Mouse (Mus musculus): ENCODE data around the gene Prkcb.
A peak's percentile ranks its signal among the peaks of the same experiment; 100 is the strongest.
"Not testable (repeated sequence)": the region's sequence is repeated elsewhere in the genome, so short reads cannot be mapped to it uniquely, and the experiment has no call there.

The Prkcb gene

GRCm38 (mm10) chr7:122288605-122289242, at the start of gene Prkcb:
TSS of gene Prkcb (plus strand) at chr7:122288751.
- peak; percentile 40 for DNase-seq (ENCODE audit: low read depth, low spot score)

- no peak for DNase-seq (ENCODE audit: low read depth, low spot score)
Observed at GRCm38 (mm10) chr7:122238939-122239338, 49.6 kb upstream of the Prkcb start.

DNA sequence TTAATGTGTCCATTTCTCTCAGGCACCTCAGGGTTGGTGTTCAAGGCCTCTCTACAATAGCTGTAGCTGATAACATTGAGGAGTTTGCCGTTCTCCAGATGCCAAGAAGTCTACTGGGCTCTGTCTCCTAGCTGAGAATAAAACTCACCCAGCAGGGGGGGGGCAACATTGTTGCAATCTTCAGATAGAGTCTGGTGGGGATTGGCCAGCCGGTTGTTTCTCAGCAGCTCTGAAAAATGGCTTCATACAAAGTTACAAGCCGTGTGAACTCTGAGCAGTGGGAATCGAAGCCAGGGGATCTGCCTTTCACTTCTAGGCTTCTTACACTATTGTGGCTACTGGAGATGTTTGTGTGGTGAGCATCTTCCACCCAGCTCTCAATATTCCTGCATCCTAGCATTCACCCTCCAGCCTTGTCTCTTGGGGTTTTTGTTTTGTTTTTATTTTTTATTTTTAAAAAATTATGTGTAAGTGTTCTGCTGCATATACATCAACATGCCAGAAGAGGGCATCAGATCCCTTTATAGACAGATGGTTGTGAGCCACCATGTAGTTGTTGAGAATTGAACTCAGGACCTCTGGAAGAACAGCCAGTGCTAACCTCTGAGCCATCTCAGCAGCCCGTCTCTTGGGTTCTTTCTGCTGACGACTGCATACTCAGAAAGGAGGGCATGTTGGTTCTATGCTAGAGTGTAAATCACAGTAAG, 48.0 kb upstream of the Prkcb start:
- DNase-seq (ENCODE audit: low read depth, low spot score), result no peak

GRCm38 (mm10) chr7:122242260-122242659, 46.3 kb upstream of the Prkcb start:
- DNase-seq (ENCODE audit: low read depth, low spot score), result peak; percentile 43

GRCm38 (mm10) chr7:122242744-122243143, 45.8 kb upstream of the Prkcb start:
- not testable (repeated sequence) for DNase-seq (ENCODE audit: low read depth, low spot score)

GRCm38 (mm10) chr7:122244166-122244565, 44.4 kb upstream of the Prkcb start:
- DNase-seq (ENCODE audit: low read depth, low spot score), result no peak

GRCm38 (mm10) chr7:122244584-122244983, 44.0 kb upstream of the Prkcb start:
- no peak for DNase-seq (ENCODE audit: low read depth, low spot score)

DNA sequence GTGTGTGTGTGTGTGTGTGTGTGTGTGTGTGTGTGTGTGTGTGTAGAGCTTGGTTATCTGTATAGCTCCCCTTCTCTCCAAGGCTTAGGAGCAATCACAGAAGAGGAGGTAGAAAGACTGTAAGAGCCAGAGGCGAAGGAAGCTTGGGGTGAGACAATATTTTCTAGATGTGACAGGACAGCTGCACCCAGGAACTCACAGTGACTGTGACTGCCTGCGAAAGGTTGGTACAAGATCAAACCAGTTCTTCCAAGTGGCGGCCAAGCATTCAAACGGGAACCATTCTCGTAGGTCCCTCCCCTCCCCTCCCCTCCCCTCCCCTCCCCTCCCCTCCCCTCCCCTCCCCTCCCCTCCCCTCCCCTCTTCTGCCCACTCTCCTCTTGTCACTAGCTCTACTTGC, 42.6 kb upstream of the Prkcb start:
- no peak for DNase-seq (ENCODE audit: low read depth, low spot score)

DNA sequence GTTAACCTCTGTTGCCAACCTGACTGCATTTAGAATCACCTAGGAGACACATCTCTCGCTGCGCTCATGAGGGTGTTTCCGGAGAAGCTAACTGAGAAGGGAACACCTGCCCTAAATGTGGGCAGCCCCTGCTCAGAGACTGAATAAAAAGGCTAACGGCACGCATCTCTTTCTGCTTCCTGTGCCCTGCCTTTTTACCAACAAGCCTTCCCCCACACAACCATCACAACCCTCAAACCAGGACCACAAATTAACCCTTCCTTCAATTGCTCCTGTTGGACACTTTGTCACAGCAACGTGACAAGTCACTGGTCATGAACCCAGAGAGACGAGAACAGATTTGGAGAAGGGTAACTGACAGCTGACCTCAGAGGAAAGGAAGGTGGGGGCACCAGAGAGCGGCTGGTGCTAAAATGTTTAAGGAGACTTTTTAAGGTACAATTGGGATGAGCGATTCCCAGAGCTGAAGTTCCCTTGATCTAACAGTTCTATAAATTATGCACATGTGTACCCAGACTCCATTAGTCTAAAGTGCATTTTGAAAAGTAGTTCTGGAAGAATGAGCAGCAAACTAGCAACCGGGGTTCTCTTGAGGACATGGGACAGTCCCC, 41.2 kb upstream of the Prkcb start:
- no peak for DNase-seq (ENCODE audit: low read depth, low spot score)

DNA sequence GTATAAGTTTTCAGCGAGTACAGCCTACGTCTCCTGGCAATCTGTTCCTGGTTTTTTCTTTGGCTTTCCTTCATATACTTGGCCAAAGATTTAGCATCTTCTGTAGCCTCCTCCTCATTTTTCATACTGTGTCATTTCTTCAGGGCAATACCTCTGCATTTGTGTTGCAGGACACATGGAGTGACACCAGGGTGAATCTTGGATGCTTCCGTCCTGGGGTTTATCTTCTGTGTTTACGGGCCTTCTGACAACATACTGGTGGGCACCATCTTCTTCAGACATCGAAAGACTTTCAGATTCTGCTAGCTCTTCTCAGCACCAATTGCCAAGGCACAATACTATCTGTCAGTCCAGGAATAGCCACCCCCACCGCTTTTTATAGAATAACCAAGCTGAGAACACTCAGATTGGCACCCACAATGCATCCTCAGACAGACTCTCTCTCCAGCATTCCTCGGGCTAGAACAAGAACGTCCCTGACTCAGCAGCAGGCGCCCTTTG, 39.2 kb upstream of the Prkcb start:
- DNase-seq (ENCODE audit: low read depth, low spot score), result no peak

GRCm38 (mm10) chr7:122251197-122252011, 37.1 kb upstream of the Prkcb start:
- DNase-seq (ENCODE audit: low read depth, low spot score), result peak; percentile 49

GRCm38 (mm10) chr7:122256722-122257121, 31.8 kb upstream of the Prkcb start:
- DNase-seq (ENCODE audit: low read depth, low spot score), result no peak

DNA sequence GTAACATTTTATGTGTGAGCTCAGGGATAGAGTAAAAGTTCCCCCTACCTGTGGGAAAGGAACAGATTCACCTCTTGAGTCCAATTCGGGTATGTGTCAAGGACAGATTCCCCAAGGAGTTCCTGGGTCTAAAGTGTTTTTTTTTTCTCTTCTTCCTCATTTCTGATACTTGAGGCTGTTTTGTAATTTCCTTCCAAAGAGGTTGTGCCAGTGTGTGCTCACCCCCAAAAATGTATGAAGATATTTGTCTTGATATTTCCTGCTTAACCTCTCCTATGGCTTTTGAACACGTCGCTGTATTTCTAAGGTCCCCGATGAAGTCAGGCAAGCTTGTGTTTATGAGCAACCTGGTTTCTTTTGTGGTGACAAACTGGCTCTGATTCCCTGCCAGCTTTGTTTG, 30.0 kb upstream of the Prkcb start:
- no peak for DNase-seq (ENCODE audit: low read depth, low spot score)

GRCm38 (mm10) chr7:122260055-122260602, 28.4 kb upstream of the Prkcb start:
- no peak for DNase-seq (ENCODE audit: low read depth, low spot score)

DNA sequence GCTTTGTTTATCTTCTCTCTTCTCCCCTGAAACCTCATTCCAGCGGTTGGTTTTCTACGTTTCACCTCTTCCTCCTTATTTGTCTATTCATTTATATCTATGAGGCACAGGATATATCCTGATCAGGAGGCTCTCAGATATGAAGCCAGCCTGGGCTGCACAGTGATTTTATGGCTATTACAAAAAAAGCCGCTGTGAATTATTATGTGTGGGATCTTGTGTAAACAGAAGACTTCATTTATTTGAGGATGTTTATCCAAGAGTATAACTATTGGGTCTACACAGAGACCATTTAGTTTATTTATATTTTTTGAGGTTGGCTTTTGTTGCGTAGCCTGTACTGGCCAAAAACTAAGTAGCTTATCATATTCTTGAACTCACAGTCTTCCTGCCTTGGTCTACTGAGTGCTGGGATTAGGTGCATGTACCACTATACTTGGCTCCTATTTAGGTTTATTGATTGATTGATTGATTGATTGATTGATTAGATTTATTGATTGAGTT, 19.5 kb upstream of the Prkcb start:
- DNase-seq (ENCODE audit: low read depth, low spot score), result no peak

- DNase-seq (ENCODE audit: low read depth, low spot score), result no peak
Observed at GRCm38 (mm10) chr7:122272334-122272733, 16.2 kb upstream of the Prkcb start.

GRCm38 (mm10) chr7:122279580-122279979, 9.0 kb upstream of the Prkcb start:
- DNase-seq (ENCODE audit: low read depth, low spot score), result no peak

DNA sequence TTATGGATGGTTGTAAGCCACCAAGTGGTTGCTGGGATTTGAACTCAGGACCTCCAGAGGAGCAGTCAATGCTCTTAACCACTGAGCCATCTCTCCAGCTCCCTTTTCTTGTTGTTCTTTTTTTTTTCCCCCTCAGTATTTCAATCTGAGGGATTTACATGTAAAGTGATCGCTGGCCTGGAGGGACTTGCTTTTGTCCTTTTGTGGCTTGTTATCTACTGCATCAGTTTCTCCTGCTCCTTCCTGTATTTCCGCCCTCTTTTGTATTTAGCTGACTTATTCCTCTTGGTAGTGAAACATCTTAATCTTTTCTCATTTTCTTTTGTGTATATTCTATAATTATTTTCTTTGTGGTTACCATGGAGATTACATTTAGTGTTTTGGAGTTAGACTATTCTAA, 8.2 kb upstream of the Prkcb start:
- DNase-seq (ENCODE audit: low read depth, low spot score), result no peak

- no peak for DNase-seq (ENCODE audit: low read depth, low spot score)
Observed at GRCm38 (mm10) chr7:122282584-122282983, 6.0 kb upstream of the Prkcb start.

DNA sequence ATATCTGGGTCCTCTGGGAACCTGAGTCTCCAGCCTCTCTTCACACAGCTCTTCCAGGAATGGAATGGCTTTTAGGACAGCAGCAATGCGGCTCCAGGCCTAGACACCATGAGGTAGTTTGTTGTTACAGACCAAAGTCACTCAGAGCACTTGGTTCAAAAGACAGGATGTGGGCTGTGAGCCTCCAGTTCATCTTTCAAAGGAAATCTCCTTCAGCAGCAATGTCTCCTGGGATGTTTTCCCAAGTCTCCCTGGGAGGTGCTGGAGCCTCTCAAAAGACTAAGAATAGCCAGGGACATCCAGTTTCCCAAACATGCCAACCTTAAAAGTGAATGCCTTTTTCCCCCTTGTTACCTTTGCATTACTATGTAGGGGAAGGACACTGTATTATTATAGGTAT, 1.3 kb upstream of the Prkcb start:
- DNase-seq (ENCODE audit: low read depth, low spot score), result no peak
